ENCODE assay signal across 9 mouse cellular contexts in genomic region chr17:73225996-73226395, GRCm38 (mm10).
DNase-seq lines count a peak whose midpoint lies in the region; ATAC-seq and TF ChIP-seq lines count a peak whose summit lies in the region.
"Had no signal": no experiment of that assay in that cellular context is flagged by ENCODE, and none has a peak within 500 bp of the region (broad histone marks: within the 10 kb centered on the region; RNA-seq: fewer than 3 reads in every experiment).

No protein-coding gene starts in this region.

- no peak overlapping the region for H3K9ac ChIP-seq in heart, adult 2 months (ENCODE audit: low read depth, low read length)
- no peak overlapping the region for H3K9ac ChIP-seq in kidney, embryonic 14.5 days (ENCODE audit: low read depth, low read length)

- no peak overlapping the region for H3ac ChIP-seq in myocyte (ENCODE audit: control insufficient read depth, insufficient read length)

- peak; percentile 47; the same call in 1 of the 2 replicates for TF ChIP-seq POLR2A in heart, adult 2 months (IDR thresholded peaks at IDR 0.05; ENCODE audit: insufficient read depth, low read depth, low read length)
- no peak for TF ChIP-seq POLR2A in myocyte (IDR thresholded peaks at IDR 0.05; ENCODE audit: insufficient read length, low read depth)
- TF ChIP-seq POLR2A in thymus, adult 2 months (IDR thresholded peaks at IDR 0.05; ENCODE audit: control insufficient read depth, extremely low read depth, insufficient read depth, low read length, poor library complexity), result no peak

- peak overlapping the region; percentile 39; the same call in 1 of the 2 replicates for H3K27ac ChIP-seq in layer of hippocampus, adult 2 months
- peak overlapping the region; percentile 78 for H3K27ac ChIP-seq in heart, adult 2 months
- no peak overlapping the region; the same call in 1 of the 2 replicates for H3K27ac ChIP-seq in kidney, embryonic 14.5 days (ENCODE audit: low read depth, low read length)
- H3K27ac ChIP-seq in thymus, adult 2 months (ENCODE audit: control insufficient read depth, insufficient read depth, low read length), result no peak overlapping the region

- 24% methylated on average over 5 of the region's 5 CpGs for WGBS in heart, adult 2 months
- 12% methylated on average over 5 of the region's 5 CpGs for WGBS in kidney, embryonic 14.5 days
- 94% methylated on average over 5 of the region's 5 CpGs for WGBS in thymus, adult 2 months

- intact Hi-C loops in heart, adult 2 months (cut with DNase I), result loop anchor here (5.0 kb wide), 3 partner anchors 119 to 249 kb away; partner anchors contain the start of gene Lclat1

- no peak for DNase-seq in layer of hippocampus, adult 2 months (ENCODE audit: low spot score in 2 of 2)
- no peak for DNase-seq in layer of hippocampus, adult 9-10 months (ENCODE audit: low spot score)
- peak in 1 of 2 experiments; percentile 71 for DNase-seq in heart, adult 2 months
- no peak for DNase-seq in B cell, adult 2 months
- no peak for DNase-seq in left cerebral cortex, adult 18-20 months (ENCODE audit: low spot score in 2 of 2)
- no peak for DNase-seq in thymus, adult 2 months
- DNase-seq: right cerebral cortex, postnatal 14 days had no signal

- no peak overlapping the region for H3K4me3 ChIP-seq in layer of hippocampus, adult 2 months
- no peak overlapping the region for H3K4me3 ChIP-seq in heart, adult 2 months
- no peak overlapping the region for H3K4me3 ChIP-seq in kidney, embryonic 14.5 days (ENCODE audit: low read length)
- H3K4me3 ChIP-seq in myocyte, result no peak overlapping the region
- no peak overlapping the region for H3K4me3 ChIP-seq in thymus, adult 2 months (ENCODE audit: control insufficient read depth, insufficient read depth, low read length)

- peaks cover 9% of the 10 kb centered on the region for H3K4me1 ChIP-seq in heart, adult 2 months (ENCODE audit: control insufficient read depth, insufficient read depth, low read length)
- H3K4me1 ChIP-seq in kidney, embryonic 14.5 days (ENCODE audit: control insufficient read depth, insufficient read depth, low read length), result peaks cover 30% of the 10 kb centered on the region
- peaks cover 25% of the 10 kb centered on the region for H3K4me1 ChIP-seq in thymus, adult 2 months (replicated peaks; ENCODE audit: control insufficient read depth, insufficient read depth, low read length)

- H3K36me3 ChIP-seq in heart, adult 2 months (ENCODE audit: control insufficient read depth, insufficient read depth, low read length), result peaks cover 15% of the 10 kb centered on the region
- no peaks in the 10 kb centered on the region for H3K36me3 ChIP-seq in kidney, embryonic 14.5 days (ENCODE audit: control insufficient read depth, insufficient read depth, low read length)
- peaks cover 2% of the 10 kb centered on the region for H3K36me3 ChIP-seq in myocyte (ENCODE audit: control insufficient read depth, insufficient read depth)
- no peaks in the 10 kb centered on the region for H3K36me3 ChIP-seq in thymus, adult 2 months (ENCODE audit: control insufficient read depth, insufficient read depth, low read length)

- H3K9me3 ChIP-seq in kidney, embryonic 14.5 days (ENCODE audit: control insufficient read depth, low read length), result no peaks in the 10 kb centered on the region

- H3K27me3 ChIP-seq in heart, adult 2 months (ENCODE audit: control insufficient read depth, insufficient read depth, low read length), result no peaks in the 10 kb centered on the region
- H3K27me3 ChIP-seq in kidney, embryonic 14.5 days (ENCODE audit: control insufficient read depth, insufficient read depth, low read length), result no peaks in the 10 kb centered on the region
- no peaks in the 10 kb centered on the region for H3K27me3 ChIP-seq in myocyte (ENCODE audit: control insufficient read depth, insufficient read depth, insufficient read length)
- H3K27me3 ChIP-seq in thymus, adult 2 months (ENCODE audit: control insufficient read depth, insufficient read depth, low read length), result no peaks in the 10 kb centered on the region

- TF ChIP-seq CTCF in layer of hippocampus, adult 2 months (conservative IDR thresholded peaks at IDR 0.05), result no peak
- no peak for TF ChIP-seq CTCF in heart, adult 2 months (IDR thresholded peaks at IDR 0.05)
- TF ChIP-seq CTCF in thymus, adult 2 months (IDR thresholded peaks at IDR 0.05; ENCODE audit: borderline replicate concordance, control insufficient read depth, extremely low read depth, insufficient read depth, low read length, poor library complexity), result no peak

- 0 out of 2 replicates have a peak, but pooled peaks have one; percentile 41 for ATAC-seq in kidney, embryonic 14.5 days (ENCODE audit: low FRiP score, low TSS enrichment)

- no peak overlapping the region for H3K4me2 ChIP-seq in kidney, embryonic 14.5 days (replicated peaks; ENCODE audit: low read depth, low read length)
- H3K4me2 ChIP-seq in myocyte (ENCODE audit: low read depth), result peak overlapping the region; percentile 56

- peak; percentile 94 for TF ChIP-seq EP300 in heart, adult 2 months (IDR thresholded peaks at IDR 0.05; ENCODE audit: insufficient read depth, low read depth, low read length)

- H3K79me2 ChIP-seq in heart, adult 2 months (replicated peaks; ENCODE audit: control insufficient read depth, insufficient read depth, low read length), result no peaks in the 10 kb centered on the region
- H3K79me2 ChIP-seq in myocyte (ENCODE audit: control insufficient read depth, insufficient read depth), result no peaks in the 10 kb centered on the region

TF ChIP-seq in myocyte, 11 proteins besides CTCF, POLR2A, EP300 and RAD21:
- TF ChIP-seq POLR2AphosphoS2 (IDR thresholded peaks at IDR 0.05; ENCODE audit: insufficient read length, low read depth) (no peak), E2F4 (IDR thresholded peaks at IDR 0.05; ENCODE audit: insufficient read depth) (no peak), MYOG (IDR thresholded peaks at IDR 0.05; ENCODE audit: control insufficient read depth in 1 of 3, insufficient read depth in 1 of 3, insufficient read length in 2 of 3, low read depth in 2 of 3) (peak; percentile 47 to 92 (median 61)), MYOD1 (IDR thresholded peaks at IDR 0.05; ENCODE audit: control insufficient read depth in 1 of 3, insufficient read length in 2 of 3, low read depth in 2 of 3) (peak; percentile 49 to 95 (median 85)), TCF12 (IDR thresholded peaks at IDR 0.05; ENCODE audit: insufficient read depth, poor library complexity, severe bottlenecking) (peak; percentile 55), TCF3 (IDR thresholded peaks at IDR 0.05; ENCODE audit: insufficient read length, low read depth) (peak; percentile 56), USF1 (IDR thresholded peaks at IDR 0.05; ENCODE audit: low read depth) (no peak)

Comparison
In these comparisons a context has a peak if more than half of its experiments do, and no peak if none do; other contexts are left out.
1. H3K27ac ChIP-seq: peak in layer of hippocampus, adult 2 months (single experiment) and heart, adult 2 months (single experiment); none in kidney, embryonic 14.5 days (single experiment) and thymus, adult 2 months (single experiment).